Mouse (Mus musculus): ENCODE measurements around the gene Lrrc9. TPM values are rescaled to one million over a fixed set of nuclear protein-coding genes. Genes with fewer than 3 reads are reported as not detected.

Lrrc9 gene
- total RNA-seq, 4 experiments from 2014 or later, result 2.0 to 4.9 (median 4.0) TPM

DNA sequence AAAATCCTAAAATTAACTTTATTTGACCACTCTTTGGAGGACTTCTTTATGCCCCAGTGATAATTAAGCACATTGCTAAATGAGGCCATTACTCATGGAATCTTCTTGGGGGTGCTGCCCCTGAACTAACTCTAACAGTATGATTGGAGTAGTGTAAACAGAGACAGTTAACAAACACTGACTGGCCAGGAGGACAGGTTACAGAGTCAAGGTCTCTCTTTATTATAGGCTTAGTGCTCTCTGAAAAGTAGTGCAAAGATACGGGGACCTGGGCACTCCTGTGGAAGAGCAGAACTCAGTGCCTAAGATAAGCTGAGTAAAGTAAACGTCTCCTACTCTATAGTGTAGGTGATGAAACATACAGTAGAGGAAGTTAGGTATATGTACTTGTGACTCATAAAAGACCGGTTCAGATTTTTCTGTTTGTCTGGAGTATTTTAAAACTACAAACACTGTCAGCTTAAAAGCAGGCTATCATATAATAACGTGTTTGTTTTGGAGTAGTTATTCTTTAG lies 122.7 kb downstream of the Lrrc9 start:
- no peak for DNase-seq (ENCODE audit: low spot score in 2 of 2)

Small RNA genes within 50 kb of the gene (microRNA-seq; reads per million reads assigned to microRNA genes)
- gene Gm44392, result 0 reads per million in 2 experiments

Other genes starting within 250 kb of the Lrrc9 start
- gene Rtn1, start 32.8 kb upstream of the Lrrc9 start, total RNA-seq (2022), result 1,000 to 10,000 TPM; 1,208 to 1,335 (median 1,272) TPM
- 10 to 100 TPM; 30.3 to 32.7 (median 30.8) TPM for gene Pcnx4, start 94.5 kb downstream of the Lrrc9 start, total RNA-seq (2022)
- gene Gm4756, start 207.8 kb downstream of the Lrrc9 start, total RNA-seq (2022), result not detected
- 10 to 100 TPM; 40.5 to 47.7 (median 46.1) TPM for gene Dhrs7, start 223.0 kb downstream of the Lrrc9 start, total RNA-seq (2022)